Mouse (Mus musculus) heart, embryonic 11.5 days (tissue): ENCODE results near the gene Olfr1178. TPM values are rescaled to one million over a fixed set of nuclear protein-coding genes. Genes with fewer than 3 reads are reported as not detected.

ENCODE experiments used
- ATAC-seq: fragments of 200-750 bp; cut with Nextera tagmentation; replicated peaks from 2 replicates; pipeline ENCODE4 v1.8.0; 2017; ENCODE audit warnings: moderate library complexity; ENCODE audit not compliant: insufficient number of reproducible peaks, low FRiP score, low TSS enrichment
- H3K27ac ChIP-seq: fragments of 300-500 bp; sonication (generic); 2 replicates; pipeline ENCODE4 v1.5.1; 2014; ENCODE audit warnings: mild to moderate bottlenecking, low read depth, low read length
- H3K27me3 ChIP-seq: fragments of 300-500 bp; sonication (generic); 2 replicates; pipeline ENCODE4 v1.6.1; 2014; ENCODE audit warnings: mild to moderate bottlenecking, low read length, mixed read lengths; ENCODE audit not compliant: control insufficient read depth, insufficient read depth
- H3K36me3 ChIP-seq: fragments of 300-500 bp; sonication (generic); 2 replicates; pipeline ENCODE4 v1.6.1; 2014; ENCODE audit warnings: mild to moderate bottlenecking, low read length, moderate library complexity, mixed read lengths; ENCODE audit not compliant: control insufficient read depth, insufficient read depth
- H3K4me1 ChIP-seq: fragments of 300-500 bp; sonication (generic); 2 replicates; pipeline ENCODE4 v1.6.1; 2014; ENCODE audit warnings: low read length; ENCODE audit not compliant: control insufficient read depth, insufficient read depth
- H3K4me2 ChIP-seq: fragments of 300-500 bp; sonication (generic); 2 replicates; pipeline ENCODE4 v1.6.1; 2014; ENCODE audit warnings: mild to moderate bottlenecking, moderate library complexity
- H3K4me3 ChIP-seq: fragments of 300-500 bp; sonication (generic); 2 replicates; pipeline ENCODE4 v1.5.1; 2014; ENCODE audit warnings: low read depth, low read length
- H3K9ac ChIP-seq: fragments of 300-500 bp; sonication (generic); 2 replicates; pipeline ENCODE4 v1.6.1; 2014; ENCODE audit warnings: mild to moderate bottlenecking, low read depth, low read length, moderate library complexity
- H3K9me3 ChIP-seq: fragments of 300-500 bp; sonication (generic); replicated peaks from 2 replicates; pipeline ENCODE4 v1.6.1; 2016; ENCODE audit warnings: low read length; ENCODE audit not compliant: control insufficient read depth
- WGBS: fragments of 180-500 bp; shearing (Covaris S2); extraction: QIAGEN DNeasy Blood & Tissue Kit; methylation state at CpG from one replicate; pipeline ENCODE4 v1.1.7; 2014; ENCODE audit not compliant: insufficient replicate concordance; 5-methylcytosine and 5-hydroxymethylcytosine counted together
- polyA plus RNA-seq: library from polyadenylated mRNA; unstranded; fragments of >200 nt; fragmentation: Nextera tagmentation; extraction: Ambion mirVana; gene quantifications from 2 replicates; pipeline ENCODE4 v1.2.1, GENCODE M21; 2014

Gene Olfr1178
- not detected in 2 replicates for polyA plus RNA-seq

- H3K9ac ChIP-seq = no peak within 1 kb of the TSS
- H3K4me1 ChIP-seq = no peaks in the 10 kb centered on the region
- no peak within 1 kb of the TSS for H3K4me2 ChIP-seq
- no peaks in the 10 kb centered on the region for H3K27me3 ChIP-seq
- H3K4me3 ChIP-seq = no peak within 1 kb of the TSS
- no peak for ATAC-seq
- WGBS = 74% methylated on average over 1 of the region's 1 CpGs
- no peaks in the 10 kb centered on the region for H3K36me3 ChIP-seq
- H3K27ac ChIP-seq = no peak within 1 kb of the TSS
- no peaks in the 10 kb centered on the region for H3K9me3 ChIP-seq
Observed at GRCm38 (mm10) chr2:88386762-88387161, at the start of gene Olfr1178. TSS of gene Olfr1178 (plus strand) at chr2:88387062.

- H3K4me2 ChIP-seq = no peak within 1 kb of the TSS
- 79% methylated on average over 1 of the region's 1 CpGs for WGBS
Observed at GRCm38 (mm10) chr2:88346392-88346791, 40.5 kb upstream of the Olfr1178 start, which contains the start of gene Olfr1177-ps. TSS of gene Olfr1177-ps (minus strand) at chr2:88346492.

GRCm38 (mm10) chr2:88356304-88356703, 30.6 kb upstream of the Olfr1178 start:
- Histone ChIP-seq H3K4me2 (no peak overlapping the region), H3K4me1 (no peaks in the 10 kb centered on the region), H3K9ac (no peak overlapping the region), H3K9me3 (no peaks in the 10 kb centered on the region), H3K27me3 (no peaks in the 10 kb centered on the region), H3K27ac (no peak overlapping the region), H3K4me3 (no peak overlapping the region), H3K36me3 (no peaks in the 10 kb centered on the region)
- ATAC-seq = no peak
- WGBS = 4% methylated on average over 2 of the region's 2 CpGs

More at GRCm38 (mm10) chr2:88346392-88346791, 40.5 kb upstream of the Olfr1178 start, which contains the start of gene Olfr1177-ps:
- Histone ChIP-seq H3K9ac (no peak within 1 kb of the TSS), H3K27ac (no peak within 1 kb of the TSS), H3K27me3 (no peaks in the 10 kb centered on the region), H3K36me3 (no peaks in the 10 kb centered on the region), H3K9me3 (no peaks in the 10 kb centered on the region), H3K4me1 (no peaks in the 10 kb centered on the region), H3K4me3 (no peak within 1 kb of the TSS)
- ATAC-seq = no peak

GRCm38 (mm10) chr2:88406353-88406752, 19.5 kb downstream of the Olfr1178 start, which contains the start of gene Olfr1179:
TSS of gene Olfr1179 (minus strand) at chr2:88406453.
- Histone ChIP-seq H3K4me1 (no peaks in the 10 kb centered on the region), H3K4me2 (no peak within 1 kb of the TSS), H3K9ac (no peak within 1 kb of the TSS), H3K27me3 (no peaks in the 10 kb centered on the region), H3K27ac (no peak within 1 kb of the TSS), H3K4me3 (no peak within 1 kb of the TSS), H3K9me3 (no peaks in the 10 kb centered on the region), H3K36me3 (no peaks in the 10 kb centered on the region)
- 77% methylated on average over 3 of the region's 3 CpGs for WGBS
- no peak for ATAC-seq

- ATAC-seq = no peak
- Histone ChIP-seq H3K9me3 (no peaks in the 10 kb centered on the region), H3K27ac (no peak within 1 kb of the TSS), H3K27me3 (no peaks in the 10 kb centered on the region), H3K36me3 (no peaks in the 10 kb centered on the region), H3K9ac (no peak within 1 kb of the TSS), H3K4me3 (no peak within 1 kb of the TSS), H3K4me2 (no peak within 1 kb of the TSS), H3K4me1 (no peaks in the 10 kb centered on the region)
- 74% methylated on average over 2 of the region's 2 CpGs for WGBS
Observed at GRCm38 (mm10) chr2:88419051-88419450, 32.2 kb downstream of the Olfr1178 start, which contains the start of gene Olfr1180. TSS of gene Olfr1180 (minus strand) at chr2:88419151.

- WGBS = 75% methylated on average over 1 of the region's 1 CpGs
Observed at GRCm38 (mm10) chr2:88426071-88426470, 39.2 kb downstream of the Olfr1178 start, which contains the start of gene Olfr1181. TSS of gene Olfr1181 (minus strand) at chr2:88426171.

GRCm38 (mm10) chr2:88449031-88449430, 62.2 kb downstream of the Olfr1178 start, which contains the start of gene Gm13757:
TSS of gene Gm13757 (minus strand) at chr2:88449131.
- H3K36me3 ChIP-seq = no peaks in the 10 kb centered on the region
- no peak within 1 kb of the TSS for H3K4me2 ChIP-seq
- no peaks in the 10 kb centered on the region for H3K4me1 ChIP-seq
- H3K27me3 ChIP-seq = no peaks in the 10 kb centered on the region
- H3K9ac ChIP-seq = no peak within 1 kb of the TSS
- no peak for ATAC-seq
- no peak within 1 kb of the TSS for H3K27ac ChIP-seq
- WGBS = 95% methylated on average over 1 of the region's 1 CpGs
- no peaks in the 10 kb centered on the region for H3K9me3 ChIP-seq
- no peak within 1 kb of the TSS for H3K4me3 ChIP-seq

More at GRCm38 (mm10) chr2:88426071-88426470, 39.2 kb downstream of the Olfr1178 start, which contains the start of gene Olfr1181:
- no peak for ATAC-seq
- Histone ChIP-seq H3K36me3 (no peaks in the 10 kb centered on the region), H3K27ac (no peak within 1 kb of the TSS), H3K4me1 (no peaks in the 10 kb centered on the region), H3K4me2 (no peak within 1 kb of the TSS), H3K9ac (no peak within 1 kb of the TSS), H3K4me3 (no peak within 1 kb of the TSS), H3K9me3 (no peaks in the 10 kb centered on the region), H3K27me3 (no peaks in the 10 kb centered on the region)
